Mouse (Mus musculus) neural tube, embryonic 15.5 days (tissue): Measurements from ENCODE around the gene Ankrd65. TPM values are rescaled to one million over a fixed set of nuclear protein-coding genes. Genes with fewer than 3 reads are reported as not detected.
"Not testable (repeated sequence)": the region's sequence is repeated elsewhere in the genome, so short reads cannot be mapped to it uniquely, and the experiment has no call there.

Experiments
- ATAC-seq: fragments of 200-750 bp; cut with Nextera tagmentation; 2 replicates; pipeline ENCODE4 v1.8.0; 2017; ENCODE audit warnings: mild to moderate bottlenecking, moderate TSS enrichment, moderate library complexity; ENCODE audit not compliant: low FRiP score
- H3K27ac ChIP-seq: fragments of 300-500 bp; sonication (generic); replicated peaks from 2 replicates; pipeline ENCODE4 v1.5.1; 2015; ENCODE audit warnings: mild to moderate bottlenecking, inconsistent platforms
- H3K27me3 ChIP-seq: fragments of 300-500 bp; sonication (generic); replicated peaks from 2 replicates; pipeline ENCODE4 v1.6.1; 2015; ENCODE audit warnings: inconsistent platforms
- H3K36me3 ChIP-seq: fragments of 300-500 bp; sonication (generic); 2 replicates; pipeline ENCODE4 v1.6.1; 2015; ENCODE audit warnings: inconsistent platforms
- H3K4me1 ChIP-seq: fragments of 300-500 bp; sonication (generic); 2 replicates; pipeline ENCODE4 v1.6.1; 2015; ENCODE audit warnings: inconsistent platforms
- H3K4me2 ChIP-seq: fragments of 300-500 bp; sonication (generic); 2 replicates; pipeline ENCODE4 v1.6.1; 2015; ENCODE audit warnings: inconsistent platforms, mild to moderate bottlenecking, moderate library complexity
- H3K4me3 ChIP-seq: fragments of 300-500 bp; sonication (generic); replicated peaks from 2 replicates; pipeline ENCODE4 v1.5.1; 2015; ENCODE audit warnings: mild to moderate bottlenecking, inconsistent platforms
- H3K9ac ChIP-seq: fragments of 300-500 bp; sonication (generic); replicated peaks from 2 replicates; pipeline ENCODE4 v1.6.1; 2015; ENCODE audit warnings: mild to moderate bottlenecking, inconsistent platforms
- H3K9me3 ChIP-seq: fragments of 300-500 bp; sonication (generic); replicated peaks from 2 replicates; pipeline ENCODE4 v1.6.1; 2016; ENCODE audit warnings: inconsistent platforms
- WGBS: fragments of 180-500 bp; shearing (Covaris S2); methylation state at CpG from one replicate; pipeline ENCODE4 v1.1.7; 2015; ENCODE audit warnings: mixed read lengths; 5-methylcytosine and 5-hydroxymethylcytosine counted together
- polyA plus RNA-seq: library from polyadenylated mRNA; unstranded; fragments of >200 nt; fragmentation: Nextera tagmentation; extraction: Ambion mirVana; gene quantifications from 2 replicates; pipeline ENCODE4 v1.2.1, GENCODE M21; 2015

Ankrd65 gene
- polyA plus RNA-seq, result 0.27 TPM in 1 of 2 replicates, not detected in the other

DNA sequence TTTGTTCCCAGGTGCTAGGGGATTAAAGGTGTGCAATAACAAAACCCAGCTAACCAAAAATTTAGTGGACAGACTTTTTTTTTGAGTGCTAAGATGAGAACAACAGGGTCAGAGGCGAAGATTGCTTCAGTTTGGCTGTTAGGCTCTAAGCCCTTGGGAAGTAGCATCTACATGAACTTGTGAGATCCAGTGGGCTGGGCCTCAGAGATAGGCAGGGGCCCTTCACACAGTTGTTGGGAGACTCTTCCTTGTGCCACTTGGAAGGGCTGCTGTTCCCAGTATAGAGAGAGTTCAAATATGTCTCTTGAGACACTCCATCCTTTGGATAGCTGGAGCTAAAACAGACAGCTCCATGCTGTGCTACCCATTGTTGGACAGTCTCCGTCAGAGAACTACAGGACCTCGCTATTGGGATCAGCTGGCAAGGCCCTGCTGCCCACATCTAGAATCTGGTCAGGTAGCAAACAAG lies at the start of gene Ankrd65:
Gene Ankrd65, plus strand, starts transcription at position 419 of the 469 bp plus-strand sequence.
- WGBS, result 81% methylated on average over 3 of the region's 3 CpGs
- Histone ChIP-seq H3K4me1 (peaks cover 7% of the 10 kb centered on the region), H3K4me2 (no peak within 1 kb of the TSS), H3K4me3 (no peak within 1 kb of the TSS), H3K9ac (no peak within 1 kb of the TSS), H3K27ac (no peak within 1 kb of the TSS), H3K9me3 (no peaks in the 10 kb centered on the region), H3K36me3 (no peaks in the 10 kb centered on the region), H3K27me3 (no peaks in the 10 kb centered on the region)
- ATAC-seq, result no peak

- H3K27ac ChIP-seq, H3K9me3 ChIP-seq, H3K27me3 ChIP-seq, H3K4me2 ChIP-seq, ATAC-seq, H3K9ac ChIP-seq, H3K4me3 ChIP-seq: not testable (repeated sequence)
- H3K36me3 ChIP-seq, result peaks cover 82% of the 10 kb centered on the region
- 92% methylated on average over 10 of the region's 10 CpGs for WGBS
- H3K4me1 ChIP-seq, result peaks cover 29% of the 10 kb centered on the region
Measured at GRCm38 (mm10) chr4:155740681-155741080, 49.6 kb upstream of the Ankrd65 start.

DNA sequence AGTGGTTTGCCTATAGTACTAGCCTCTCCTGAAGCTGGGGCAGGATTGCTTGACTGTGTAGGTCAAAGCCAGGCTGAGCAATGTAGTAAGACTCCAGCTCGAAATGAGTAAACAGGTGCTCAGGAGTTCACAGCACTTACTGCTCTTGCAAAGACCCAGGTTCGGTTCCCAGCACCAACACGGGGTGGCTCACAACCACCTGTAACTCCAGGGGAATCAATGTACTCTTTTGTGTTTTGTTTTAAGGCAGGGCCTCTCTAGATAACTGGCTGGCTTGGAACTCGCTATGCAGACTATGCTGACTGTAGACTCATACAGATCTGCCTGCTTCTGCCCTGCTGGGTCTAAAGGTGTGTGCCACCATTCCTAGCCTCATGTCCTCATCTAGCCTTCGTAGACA lies 47.6 kb upstream of the Ankrd65 start:
- Histone ChIP-seq H3K9me3 (no peaks in the 10 kb centered on the region), H3K4me3 (no peak overlapping the region), H3K4me2 (no peak overlapping the region), H3K4me1 (peaks cover 9% of the 10 kb centered on the region; the same call in 1 of the 2 replicates), H3K36me3 (peaks cover 90% of the 10 kb centered on the region), H3K9ac (no peak overlapping the region), H3K27me3 (no peaks in the 10 kb centered on the region), H3K27ac (no peak overlapping the region)
- ATAC-seq, result no peak
- WGBS, result 92% methylated on average over 5 of the region's 5 CpGs

DNA sequence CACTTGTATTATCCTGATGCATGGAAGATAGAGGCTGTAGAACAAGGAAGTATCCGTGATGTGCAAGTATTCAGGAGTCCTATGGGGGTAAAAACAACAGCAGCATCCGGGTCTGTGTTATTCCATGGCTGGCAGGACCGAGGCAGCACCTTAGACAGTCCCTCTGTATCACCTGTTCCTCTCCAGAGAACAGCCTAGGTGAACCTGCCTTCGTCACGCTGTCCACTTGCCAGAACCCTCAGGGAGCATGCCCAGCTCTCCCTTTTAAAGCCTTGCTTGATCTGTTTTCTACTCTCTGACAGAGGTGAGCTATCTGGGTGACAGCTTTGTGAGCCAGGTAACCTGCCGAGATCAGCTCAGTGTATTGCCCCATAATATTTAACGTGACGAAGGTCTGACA lies 45.8 kb upstream of the Ankrd65 start:
- Histone ChIP-seq H3K36me3 (peaks cover 96% of the 10 kb centered on the region), H3K27ac (no peak overlapping the region), H3K4me2 (no peak overlapping the region), H3K27me3 (no peaks in the 10 kb centered on the region), H3K4me1 (peaks cover 4% of the 10 kb centered on the region; the same call in 1 of the 2 replicates), H3K9me3 (no peaks in the 10 kb centered on the region), H3K4me3 (no peak overlapping the region), H3K9ac (no peak overlapping the region)
- 95% methylated on average over 8 of the region's 8 CpGs for WGBS
- ATAC-seq, result no peak

DNA sequence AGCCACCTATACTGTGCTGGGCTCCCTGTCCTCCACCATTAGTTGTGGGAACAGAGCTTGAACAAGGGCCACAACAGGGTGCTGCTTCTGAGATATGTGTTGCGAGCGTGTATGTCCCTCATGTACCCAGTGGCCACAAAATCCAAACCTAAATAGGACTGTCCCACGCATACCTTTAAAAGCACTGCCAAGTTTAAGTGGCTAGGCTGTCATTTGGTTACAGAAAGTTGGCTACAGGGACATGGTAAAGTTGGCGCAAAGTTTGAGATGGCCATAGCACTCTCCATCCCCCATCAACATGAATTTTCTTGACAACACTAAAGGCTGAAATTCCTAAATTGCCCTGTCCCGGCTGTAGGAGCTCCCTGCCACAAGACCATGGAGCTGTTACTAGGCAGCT lies 45.1 kb upstream of the Ankrd65 start:
- peaks cover 96% of the 10 kb centered on the region for H3K36me3 ChIP-seq
- no peak overlapping the region for H3K4me2 ChIP-seq
- no peak overlapping the region for H3K9ac ChIP-seq
- no peaks in the 10 kb centered on the region for H3K4me1 ChIP-seq
- no peaks in the 10 kb centered on the region for H3K9me3 ChIP-seq
- WGBS, result 92% methylated on average over 5 of the region's 5 CpGs
- H3K27ac ChIP-seq, result no peak overlapping the region
- H3K27me3 ChIP-seq, result no peaks in the 10 kb centered on the region
- ATAC-seq, result no peak
- H3K4me3 ChIP-seq, result no peak overlapping the region

GRCm38 (mm10) chr4:155746036-155746548 lies 44.1 kb upstream of the Ankrd65 start:
- H3K36me3 ChIP-seq, result peaks cover 96% of the 10 kb centered on the region
- H3K4me2 ChIP-seq, result no peak overlapping the region
- H3K27me3 ChIP-seq, result no peaks in the 10 kb centered on the region
- no peaks in the 10 kb centered on the region for H3K4me1 ChIP-seq
- H3K27ac ChIP-seq, result no peak overlapping the region
- H3K4me3 ChIP-seq, result no peak overlapping the region
- 93% methylated on average over 8 of the region's 8 CpGs for WGBS
- ATAC-seq, result no peak
- H3K9me3 ChIP-seq, result no peaks in the 10 kb centered on the region
- no peak overlapping the region for H3K9ac ChIP-seq

DNA sequence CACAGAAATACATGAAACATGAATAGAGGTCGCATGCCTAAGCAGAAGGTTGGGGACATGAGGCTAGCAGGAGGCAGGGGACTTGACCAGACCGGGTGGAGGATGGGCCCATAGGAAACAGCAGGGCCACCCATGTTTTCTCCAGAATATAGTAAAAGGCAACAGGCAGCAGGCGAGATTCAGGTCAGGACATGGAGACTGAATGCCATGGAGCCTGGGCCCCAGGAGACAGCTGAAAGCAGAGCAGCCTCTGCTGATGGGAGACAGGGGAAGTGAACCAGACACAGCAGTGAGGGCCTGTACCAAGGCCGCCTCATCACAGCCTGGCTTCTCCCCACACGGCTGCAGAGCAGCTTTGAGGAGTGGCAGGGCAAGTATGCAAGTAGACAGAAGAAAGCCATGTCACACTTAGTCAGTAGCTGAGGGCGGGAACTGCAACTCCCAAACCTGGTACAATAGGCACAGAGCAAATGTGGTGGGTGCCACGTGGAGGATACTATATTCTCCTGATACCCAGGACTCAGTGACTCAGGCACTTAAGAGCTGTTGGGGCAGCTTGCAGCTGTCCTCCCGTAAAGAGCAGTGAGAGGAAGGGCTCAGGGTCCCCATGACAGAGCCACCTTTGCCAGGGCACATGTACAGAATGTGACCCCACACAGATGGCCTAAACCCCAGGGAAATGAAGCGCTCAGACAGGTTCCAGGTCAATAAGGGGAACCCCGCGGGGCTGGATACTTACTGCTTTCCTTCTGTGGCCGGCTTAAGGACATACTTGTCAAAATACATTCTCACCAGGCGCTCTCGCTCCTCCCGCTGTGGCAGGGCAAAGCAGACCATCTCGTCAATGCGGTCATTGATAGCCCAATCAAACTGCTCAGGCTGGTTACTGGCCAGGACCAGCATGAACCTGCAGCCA lies 43.4 kb upstream of the Ankrd65 start:
- Histone ChIP-seq H3K9ac (no peak overlapping the region), H3K36me3 (peaks cover 96% of the 10 kb centered on the region), H3K27me3 (no peaks in the 10 kb centered on the region), H3K4me2 (no peak overlapping the region), H3K4me1 (no peaks in the 10 kb centered on the region), H3K9me3 (no peaks in the 10 kb centered on the region), H3K27ac (no peak overlapping the region), H3K4me3 (no peak overlapping the region)
- 91% methylated on average over 17 of the region's 17 CpGs for WGBS
- no peak for ATAC-seq

- 90% methylated on average over 12 of the region's 12 CpGs for WGBS
- H3K4me2 ChIP-seq, result no peak overlapping the region
- peaks cover 31% of the 10 kb centered on the region for H3K4me1 ChIP-seq
- H3K27ac ChIP-seq, result no peak overlapping the region
- ATAC-seq, result no peak
- H3K36me3 ChIP-seq, result peaks cover 44% of the 10 kb centered on the region
- no peak overlapping the region for H3K9ac ChIP-seq
- H3K27me3 ChIP-seq, result no peaks in the 10 kb centered on the region
- no peaks in the 10 kb centered on the region for H3K9me3 ChIP-seq
- H3K4me3 ChIP-seq, result no peak overlapping the region
Measured at GRCm38 (mm10) chr4:155757011-155757410, 33.2 kb upstream of the Ankrd65 start.

- Histone ChIP-seq H3K27me3 (no peaks in the 10 kb centered on the region), H3K9ac (peak overlapping the region; percentile 78), H3K4me1 (peaks cover 31% of the 10 kb centered on the region), H3K4me3 (peak overlapping the region; percentile 82), H3K36me3 (peaks cover 17% of the 10 kb centered on the region), H3K9me3 (no peaks in the 10 kb centered on the region), H3K27ac (no peak overlapping the region), H3K4me2 (peak overlapping the region; percentile 99)
- peak; percentile 20 for ATAC-seq
- 4% methylated on average over 10 of the region's 10 CpGs for WGBS
Measured at GRCm38 (mm10) chr4:155759862-155760612, 30.2 kb upstream of the Ankrd65 start.

- ATAC-seq, result peak; percentile 95
- no peaks in the 10 kb centered on the region for H3K27me3 ChIP-seq
- H3K27ac ChIP-seq, result peak within 1 kb of the TSS; percentile 77
- H3K4me1 ChIP-seq, result peaks cover 31% of the 10 kb centered on the region
- peaks cover 9% of the 10 kb centered on the region for H3K36me3 ChIP-seq
- peak within 1 kb of the TSS; percentile 99 for H3K4me2 ChIP-seq
- under 1% methylated on average over 67 of the region's 68 CpGs for WGBS
- H3K9me3 ChIP-seq, result no peaks in the 10 kb centered on the region
- H3K9ac ChIP-seq, result peak within 1 kb of the TSS; percentile 78
- H3K4me3 ChIP-seq, result peak within 1 kb of the TSS; percentile 82
Measured at GRCm38 (mm10) chr4:155760613-155761355, 29.5 kb upstream of the Ankrd65 start, which contains the start of gene Atad3a. Gene Atad3a (minus strand): TSS chr4:155761093.
